29 mouse cellular contexts compared by ENCODE assay signal in the genomic region with DNA sequence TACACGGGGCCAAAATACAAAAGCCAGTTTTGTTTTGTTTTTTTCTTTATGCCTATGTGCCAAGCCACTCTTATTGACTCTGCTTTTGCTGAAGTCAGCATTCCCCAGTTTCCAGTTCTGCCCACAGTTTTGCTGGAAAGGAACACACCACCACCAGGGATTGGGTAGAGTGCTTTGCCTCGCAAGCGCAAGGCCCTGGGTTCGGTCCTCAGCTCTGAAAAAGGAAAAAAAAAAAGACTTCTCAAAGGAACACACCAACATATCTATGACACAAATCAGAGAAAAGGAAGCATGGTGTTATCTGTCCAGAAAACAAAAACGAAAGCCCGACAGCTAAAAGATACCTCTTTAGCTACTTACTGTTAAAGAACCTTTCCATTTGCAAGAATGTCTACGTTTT. TPM values are rescaled to one million over a fixed set of nuclear protein-coding genes. Genes with fewer than 3 reads are reported as not detected.
DNase-seq lines count a peak whose midpoint lies in the region; ATAC-seq and TF ChIP-seq lines count a peak whose summit lies in the region.
"Had no signal": no experiment of that assay in that cellular context is flagged by ENCODE, and none has a peak within 500 bp of the region (broad histone marks: within the 10 kb centered on the region; RNA-seq: fewer than 3 reads in every experiment).

No protein-coding gene starts in this region.

- TF ChIP-seq EP300 in MEL (IDR thresholded peaks at IDR 0.05; ENCODE audit: low read depth in 1 of 2, low read length in 2 of 2): peak in 1 of 2 experiments; percentile 11; a peak in 1 of 4 replicates

- peak; percentile 74 for DNase-seq in heart, adult 11 months
- no peak for DNase-seq in heart, postnatal 36 days
- no peak for DNase-seq in left cerebral cortex, adult 2 months (ENCODE audit: extremely low spot score in 1 of 2, low spot score in 2 of 2)
- DNase-seq in left cerebral cortex, postnatal 14 days (ENCODE audit: low spot score in 2 of 2): no peak
- DNase-seq in MEL (ENCODE audit: low read depth, low spot score): peak; percentile 29
- no peak for DNase-seq in embryo, embryonic 9.5 days (ENCODE audit: extremely low spot score)
- DNase-seq: adrenal gland, postnatal 10 days; adrenal gland, postnatal 36 days; cerebellum, adult 11 months; cerebellum, adult 2 months; cerebellum, adult 9-11 months; cerebellum, postnatal 25 days; gastrocnemius, adult 2 months; gastrocnemius, postnatal 14 days; heart, adult 18-20 months; heart, postnatal 10 days; heart, postnatal 4 days had no signal

- 88% methylated on average over 7 of the region's 7 CpGs for WGBS in forebrain, embryonic 13.5 days

- H3K4me2 ChIP-seq in forebrain, embryonic 13.5 days: no peak overlapping the region
- H3K4me2 ChIP-seq: embryonic facial prominence, embryonic 13.5 days; forebrain, embryonic 12.5 days; heart, embryonic 12.5 days; heart, embryonic 15.5 days; hindbrain, embryonic 14.5 days had no signal

- peaks cover 0 to 13% of the 10 kb centered on the region in 2 experiments; a peak in 2 of 4 replicates for H3K36me3 ChIP-seq in MEL (ENCODE audit: control insufficient read depth in 1 of 2, insufficient read depth in 2 of 2, low read length in 2 of 2)
- H3K36me3 ChIP-seq in forebrain, embryonic 13.5 days (ENCODE audit: poor library complexity, severe bottlenecking): peaks cover 15% of the 10 kb centered on the region

- H3K27me3 ChIP-seq in MEL (ENCODE audit: control insufficient read depth in 1 of 2, insufficient read depth in 2 of 2, low read length in 2 of 2): no peaks in the 10 kb centered on the region
- no peaks in the 10 kb centered on the region for H3K27me3 ChIP-seq in forebrain, embryonic 13.5 days
- H3K27me3 ChIP-seq: embryonic facial prominence, embryonic 13.5 days; forebrain, embryonic 12.5 days; heart, embryonic 12.5 days; heart, embryonic 15.5 days had no signal

- H3K4me3 ChIP-seq in left cerebral cortex, adult 2 months: no peak overlapping the region
- peak overlapping the region; percentile 17 to 19; a peak in 2 of 4 replicates for H3K4me3 ChIP-seq in MEL (ENCODE audit: control insufficient read depth in 1 of 2, insufficient read depth in 1 of 2, low read depth in 2 of 2, low read length in 2 of 2)
- no peak overlapping the region for H3K4me3 ChIP-seq in forebrain, embryonic 13.5 days
- H3K4me3 ChIP-seq: embryonic facial prominence, embryonic 10.5 days; embryonic facial prominence, embryonic 13.5 days; erythroblast, embryonic 14.5 days; forebrain, embryonic 12.5 days; gastrocnemius, adult 2 months; heart, embryonic 12.5 days; heart, embryonic 15.5 days had no signal

- H3K9ac ChIP-seq in MEL (ENCODE audit: control insufficient read depth, low read depth, low read length, poor library complexity, severe bottlenecking): peak overlapping the region; percentile 38
- H3K9ac ChIP-seq in forebrain, embryonic 13.5 days: no peak overlapping the region
- H3K9ac ChIP-seq: embryonic facial prominence, embryonic 13.5 days; forebrain, embryonic 12.5 days; heart, embryonic 12.5 days; heart, embryonic 15.5 days; hindbrain, embryonic 14.5 days had no signal

- peaks cover 9 to 15% of the 10 kb centered on the region in 2 experiments for H3K4me1 ChIP-seq in MEL (ENCODE audit: control insufficient read depth in 1 of 2, insufficient read depth in 2 of 2, low read length in 2 of 2)
- peaks cover 19% of the 10 kb centered on the region for H3K4me1 ChIP-seq in forebrain, embryonic 13.5 days

- H3K9me3 ChIP-seq in MEL (replicated peaks; ENCODE audit: insufficient read depth, low read length): no peaks in the 10 kb centered on the region
- no peaks in the 10 kb centered on the region for H3K9me3 ChIP-seq in forebrain, embryonic 13.5 days (replicated peaks)
- H3K9me3 ChIP-seq: embryonic facial prominence, embryonic 10.5 days; embryonic facial prominence, embryonic 13.5 days; forebrain, embryonic 12.5 days; heart, embryonic 12.5 days; heart, embryonic 15.5 days had no signal

- ATAC-seq in forebrain, embryonic 13.5 days: no peak
- ATAC-seq: activated CD4-positive, CD25-positive, alpha-beta regulatory T cell, adult 4 months; forebrain, embryonic 16.5 days; hindbrain, postnatal 0 days; inflammation-experienced regulatory T-cells, adult 6 months had no signal

- peaks cover 15% of the 10 kb centered on the region for H3K79me2 ChIP-seq in MEL (ENCODE audit: control insufficient read depth, insufficient read depth, low read length, poor library complexity)

- TF ChIP-seq CTCF in left cerebral cortex, adult 2 months (IDR thresholded peaks at IDR 0.05): no peak
- no peak for TF ChIP-seq CTCF in MEL (IDR thresholded peaks at IDR 0.05 in 2 of 3, conservative IDR thresholded peaks at IDR 0.05 in 1 of 3; ENCODE audit: control insufficient read depth in 1 of 3, insufficient read depth in 1 of 3, low read depth in 2 of 3, low read length in 3 of 3, poor library complexity in 1 of 3, severe bottlenecking in 1 of 3)

- intact Hi-C loops in heart, postnatal 36 days (cut with DNase I): no loop called here
- intact Hi-C loops in left cerebral cortex, adult 2 months (cut with DNase I): no loop called here
- intact Hi-C loops in left cerebral cortex, postnatal 14 days (cut with DNase I): no loop called here

- H3K27ac ChIP-seq in left cerebral cortex, adult 2 months: 0 out of 2 replicates have a peak overlapping the region, but pooled peaks have one; percentile 5
- peak overlapping the region; percentile 38; the same call in 1 of the 2 replicates for H3K27ac ChIP-seq in MEL (ENCODE audit: control insufficient read depth, low read depth, low read length)
- H3K27ac ChIP-seq in forebrain, embryonic 13.5 days: no peak overlapping the region
- H3K27ac ChIP-seq: embryonic facial prominence, embryonic 10.5 days; embryonic facial prominence, embryonic 13.5 days; forebrain, embryonic 12.5 days; heart, embryonic 15.5 days; hindbrain, embryonic 14.5 days; hindbrain, postnatal 0 days had no signal

- no peak for TF ChIP-seq RAD21 in MEL (IDR thresholded peaks at IDR 0.05; ENCODE audit: low read depth, low read length)

- TF ChIP-seq POLR2A in MEL (IDR thresholded peaks at IDR 0.05; ENCODE audit: control insufficient read depth in 1 of 2, insufficient read depth in 1 of 2, low read depth in 1 of 2, low read length in 2 of 2, poor library complexity in 1 of 2): no peak

TF ChIP-seq in MEL, 35 proteins besides CTCF, POLR2A, EP300 and RAD21:
- TF ChIP-seq ZNF384 (IDR thresholded peaks at IDR 0.05; ENCODE audit: low read depth, low read length) (peak; percentile 79), MAFK (IDR thresholded peaks at IDR 0.05; ENCODE audit: borderline replicate concordance, low read depth, low read length) (peak; percentile 44; the same call in 1 of the 2 replicates), ETS1 (IDR thresholded peaks at IDR 0.05; ENCODE audit: low read depth, low read length) (peak; percentile 32; the same call in 1 of the 2 replicates), GATA1 (IDR thresholded peaks at IDR 0.05; ENCODE audit: low read depth, low read length) (0 out of 2 replicates have a peak, but pooled peaks have one; percentile 43), CHD1 (IDR thresholded peaks at IDR 0.05; ENCODE audit: low read depth, low read length) (no peak)

RNA-seq across cellular contexts. Expression of a gene that starts 2.1 kb away (rescaled TPM):
- 100 to 1,000 TPM; 154 to 160 TPM for total RNA-seq in heart, postnatal 36 days (2021)
- total RNA-seq in left cerebral cortex, adult 2 months (2021): 100 to 1,000 TPM; 162 to 164 TPM
- 100 to 1,000 TPM; 156 to 159 TPM for total RNA-seq in left cerebral cortex, postnatal 14 days (2021)
- total RNA-seq in MEL (2012; rRNA removed): 11.8 and 14.8 TPM in 2 replicates
- polyA plus RNA-seq in MEL (2012; ENCODE audit: insufficient read depth in 1 of 2, insufficient read length in 2 of 2, low read depth in 1 of 2, low replicate concordance in 2 of 2, missing spikeins in 1 of 2): 10 to 100 TPM; 14.7 to 33.5 TPM
- polyA plus RNA-seq in forebrain, embryonic 13.5 days (2015; fragmentation: Nextera tagmentation; extraction: Ambion mirVana): 14.9 and 15.8 TPM in 2 replicates

RNA-seq across cellular contexts. Expression of a gene that starts 7.2 kb away (rescaled TPM):
- 1 to 10 TPM; 6.1 to 9.1 TPM for total RNA-seq in heart, postnatal 36 days (2021)
- total RNA-seq in left cerebral cortex, adult 2 months (2021): 10 to 100 TPM; 15.6 to 16.8 TPM
- total RNA-seq in left cerebral cortex, postnatal 14 days (2021): 10 to 100 TPM; 15.4 to 18.0 TPM
- 0.42 and 0.62 TPM in 2 replicates for total RNA-seq in MEL (2012; rRNA removed)
- 1 to 10 TPM in 1 of 2 experiments, not detected in 1; 2.0 TPM for polyA plus RNA-seq in MEL (2012; ENCODE audit: insufficient read depth in 1 of 2, insufficient read length in 2 of 2, low read depth in 1 of 2, low replicate concordance in 2 of 2, missing spikeins in 1 of 2)
- 8.9 and 10.1 TPM in 2 replicates for polyA plus RNA-seq in forebrain, embryonic 13.5 days (2015; fragmentation: Nextera tagmentation; extraction: Ambion mirVana)
- polyA plus RNA-seq: erythroblast, embryonic 14.5 days had no signal

Comparison
In these comparisons a context has a peak if more than half of its experiments do, and no peak if none do; other contexts are left out.
1. DNase-seq: peak in heart, adult 11 months (single experiment) and MEL (single experiment); none in heart, postnatal 36 days (0 of 2), left cerebral cortex, adult 2 months (0 of 2), left cerebral cortex, postnatal 14 days (0 of 2) and embryo, embryonic 9.5 days (single experiment).
2. H3K4me3 ChIP-seq: peak in MEL (2 of 2); none in left cerebral cortex, adult 2 months (single experiment) and forebrain, embryonic 13.5 days (single experiment).